Mouse (Mus musculus) heart, adult 2 months (tissue): ENCODE results near the gene Nhp2.

ENCODE experiments used
- CTCF ChIP-seq: fragments of 200-600 bp; IDR thresholded peaks from 2 replicates; pipeline ENCODE4 v1.8.1; 2022; ENCODE audit warnings: antibody characterized with exemption, mild to moderate bottlenecking, moderate library complexity
- POLR2A ChIP-seq: fragments of 200-500 bp; IDR thresholded peaks from 2 replicates; pipeline ENCODE4 v1.6.1; 2011; ENCODE audit warnings: mild to moderate bottlenecking, low read depth, low read length, control low read depth; ENCODE audit not compliant: insufficient read depth

GRCm38 (mm10) chr11:51649889-51650199 lies 30.3 kb downstream of the Nhp2 start:
- TF ChIP-seq POLR2A: no peak
- no peak for TF ChIP-seq CTCF
